Mouse (Mus musculus): Measurements from ENCODE around the gene Klf4. TPM values are rescaled to one million over a fixed set of nuclear protein-coding genes. Genes with fewer than 3 reads are reported as not detected.
A peak's percentile ranks its signal among the peaks of the same experiment; 100 is the strongest.

The Klf4 gene
- polyA plus RNA-seq, 1 experiment = 0.23 TPM

GRCm38 (mm10) chr4:55530236-55530635 is 2.0 kb downstream of the Klf4 start:
- H3K4me3 ChIP-seq (replicated peaks) = no peak overlapping the region

GRCm38 (mm10) chr4:55528404-55528803 is 3.9 kb downstream of the Klf4 start:
- Histone ChIP-seq H3K9me3 (ENCODE audit: control insufficient read depth, low read length) (no peaks in the 10 kb centered on the region), H3K4me1 (ENCODE audit: control insufficient read depth) (peaks cover 3% of the 10 kb centered on the region), H3K4me3 (replicated peaks) (no peak overlapping the region), H3K36me3 (ENCODE audit: control insufficient read depth) (no peaks in the 10 kb centered on the region), H3K27me3 (ENCODE audit: control insufficient read depth) (peaks cover 48% of the 10 kb centered on the region)
- no peak for TF ChIP-seq GATA1 (IDR thresholded peaks at IDR 0.05; ENCODE audit: low read length)
- TF ChIP-seq TAL1 (IDR thresholded peaks at IDR 0.05; ENCODE audit: low read length) = no peak

More at GRCm38 (mm10) chr4:55530236-55530635, 2.0 kb downstream of the Klf4 start:
- peaks cover 3% of the 10 kb centered on the region for H3K4me1 ChIP-seq (ENCODE audit: control insufficient read depth)
- TF ChIP-seq TAL1 (IDR thresholded peaks at IDR 0.05; ENCODE audit: low read length) (no peak), GATA1 (IDR thresholded peaks at IDR 0.05; ENCODE audit: low read length) (no peak)
- no peaks in the 10 kb centered on the region for H3K36me3 ChIP-seq (ENCODE audit: control insufficient read depth)
- peaks cover 63% of the 10 kb centered on the region for H3K27me3 ChIP-seq (ENCODE audit: control insufficient read depth)
- no peaks in the 10 kb centered on the region for H3K9me3 ChIP-seq (ENCODE audit: control insufficient read depth, low read length)

- Histone ChIP-seq H3K9me3 (ENCODE audit: control insufficient read depth, low read length) (no peaks in the 10 kb centered on the region), H3K27me3 (ENCODE audit: control insufficient read depth) (peaks cover 43% of the 10 kb centered on the region), H3K4me3 (replicated peaks) (no peak overlapping the region), H3K36me3 (ENCODE audit: control insufficient read depth) (no peaks in the 10 kb centered on the region), H3K4me1 (ENCODE audit: control insufficient read depth) (peaks cover 3% of the 10 kb centered on the region)
- TF ChIP-seq GATA1 (IDR thresholded peaks at IDR 0.05; ENCODE audit: low read length) = no peak
Observed at GRCm38 (mm10) chr4:55527931-55528330, 4.3 kb downstream of the Klf4 start.

- peaks cover 28% of the 10 kb centered on the region for H3K27me3 ChIP-seq (ENCODE audit: control insufficient read depth)
- peaks cover 1% of the 10 kb centered on the region for H3K4me1 ChIP-seq (ENCODE audit: control insufficient read depth)
- no peak for TF ChIP-seq TAL1 (IDR thresholded peaks at IDR 0.05; ENCODE audit: low read length)
- TF ChIP-seq GATA1 (IDR thresholded peaks at IDR 0.05; ENCODE audit: low read length) = no peak
- no peaks in the 10 kb centered on the region for H3K9me3 ChIP-seq (ENCODE audit: control insufficient read depth, low read length)
- no peaks in the 10 kb centered on the region for H3K36me3 ChIP-seq (ENCODE audit: control insufficient read depth)
- H3K4me3 ChIP-seq (replicated peaks) = no peak overlapping the region
Observed at GRCm38 (mm10) chr4:55526247-55527115, 5.8 kb downstream of the Klf4 start.

- H3K27me3 ChIP-seq (ENCODE audit: control insufficient read depth) = peaks cover 5% of the 10 kb centered on the region
- H3K4me1 ChIP-seq (ENCODE audit: control insufficient read depth) = no peaks in the 10 kb centered on the region
- H3K4me3 ChIP-seq (replicated peaks) = no peak overlapping the region
- no peaks in the 10 kb centered on the region for H3K36me3 ChIP-seq (ENCODE audit: control insufficient read depth)
- TF ChIP-seq GATA1 (IDR thresholded peaks at IDR 0.05; ENCODE audit: low read length) = no peak
- no peak for TF ChIP-seq TAL1 (IDR thresholded peaks at IDR 0.05; ENCODE audit: low read length)
- no peaks in the 10 kb centered on the region for H3K9me3 ChIP-seq (ENCODE audit: control insufficient read depth, low read length)
Observed at GRCm38 (mm10) chr4:55523921-55524320, 8.3 kb downstream of the Klf4 start.

GRCm38 (mm10) chr4:55517438-55517837 is 14.8 kb downstream of the Klf4 start:
- H3K27me3 ChIP-seq (ENCODE audit: control insufficient read depth) = peaks cover 21% of the 10 kb centered on the region
- no peak overlapping the region for H3K4me3 ChIP-seq (replicated peaks)
- TF ChIP-seq TAL1 (IDR thresholded peaks at IDR 0.05; ENCODE audit: low read length) = no peak
- no peak for TF ChIP-seq GATA1 (IDR thresholded peaks at IDR 0.05; ENCODE audit: low read length)
- H3K36me3 ChIP-seq (ENCODE audit: control insufficient read depth) = no peaks in the 10 kb centered on the region
- no peaks in the 10 kb centered on the region for H3K4me1 ChIP-seq (ENCODE audit: control insufficient read depth)
- H3K9me3 ChIP-seq (ENCODE audit: control insufficient read depth, low read length) = no peaks in the 10 kb centered on the region

- Histone ChIP-seq H3K27me3 (ENCODE audit: control insufficient read depth) (peaks cover 21% of the 10 kb centered on the region), H3K4me3 (replicated peaks) (no peak overlapping the region), H3K4me1 (ENCODE audit: control insufficient read depth) (no peaks in the 10 kb centered on the region), H3K36me3 (ENCODE audit: control insufficient read depth) (no peaks in the 10 kb centered on the region), H3K9me3 (ENCODE audit: control insufficient read depth, low read length) (no peaks in the 10 kb centered on the region)
- TF ChIP-seq GATA1 (IDR thresholded peaks at IDR 0.05; ENCODE audit: low read length) (no peak), TAL1 (IDR thresholded peaks at IDR 0.05; ENCODE audit: low read length) (no peak)
Observed at GRCm38 (mm10) chr4:55516048-55516447, 16.2 kb downstream of the Klf4 start.

- Histone ChIP-seq H3K36me3 (ENCODE audit: control insufficient read depth) (no peaks in the 10 kb centered on the region), H3K4me3 (replicated peaks) (peak overlapping the region; percentile 31), H3K27me3 (ENCODE audit: control insufficient read depth) (peaks cover 21% of the 10 kb centered on the region), H3K9me3 (ENCODE audit: control insufficient read depth, low read length) (no peaks in the 10 kb centered on the region), H3K4me1 (ENCODE audit: control insufficient read depth) (no peaks in the 10 kb centered on the region)
- TF ChIP-seq GATA1 (IDR thresholded peaks at IDR 0.05; ENCODE audit: low read length) (no peak), TAL1 (IDR thresholded peaks at IDR 0.05; ENCODE audit: low read length) (no peak)
Observed at GRCm38 (mm10) chr4:55514733-55515176, 17.5 kb downstream of the Klf4 start.

GRCm38 (mm10) chr4:55513615-55514279 is 18.5 kb downstream of the Klf4 start:
- TF ChIP-seq TAL1 (IDR thresholded peaks at IDR 0.05; ENCODE audit: low read length) = no peak
- no peaks in the 10 kb centered on the region for H3K9me3 ChIP-seq (ENCODE audit: control insufficient read depth, low read length)
- no peaks in the 10 kb centered on the region for H3K4me1 ChIP-seq (ENCODE audit: control insufficient read depth)
- H3K4me3 ChIP-seq (replicated peaks) = no peak overlapping the region
- peaks cover 21% of the 10 kb centered on the region for H3K27me3 ChIP-seq (ENCODE audit: control insufficient read depth)
- H3K36me3 ChIP-seq (ENCODE audit: control insufficient read depth) = no peaks in the 10 kb centered on the region

Data from erythroblast, embryonic 14.5 days (primary cell).